Mouse (Mus musculus) effector memory CD4-positive, alpha-beta T cell, adult 7 months (primary cell): ENCODE data around the gene Gm8094. TPM values are rescaled to one million over a fixed set of nuclear protein-coding genes. Genes with fewer than 3 reads are reported as not detected.

Experiments
- polyA plus RNA-seq: library from polyadenylated mRNA; unstranded; fragments of 100-300 nt; shearing (Covaris generic); gene quantifications from one replicate; pipeline ENCODE4 v1.2.1, GENCODE M21; 2017

The Gm8094 gene
- polyA plus RNA-seq = not detected

GRCm38 (mm10) chr14:43076543-43076942 is at the start of gene Gm8094:
Gene Gm8094, minus strand, starts transcription at chr14:43076643.

GRCm38 (mm10) chr14:43100301-43100700 is 23.9 kb upstream of the Gm8094 start, which contains the start of gene Gm8104:
Gene Gm8104, plus strand, starts transcription at chr14:43100601.

Other genes with a start within 250 kb of the Gm8094 start
- 0.41 TPM for gene Gm21977, start 223.2 kb downstream of the Gm8094 start, polyA plus RNA-seq
- not detected for gene Gm8082, start 83.0 kb downstream of the Gm8094 start, polyA plus RNA-seq
- not detected for gene Gm10376, start 61.0 kb downstream of the Gm8094 start, polyA plus RNA-seq
- gene Gm8104, start 24.0 kb upstream of the Gm8094 start, polyA plus RNA-seq = not detected
- gene Gm7233, start 103.2 kb upstream of the Gm8094 start, polyA plus RNA-seq = not detected
- gene Gm8122, start 158.7 kb upstream of the Gm8094 start, polyA plus RNA-seq = not detected
- not detected for gene Gm8126, start 182.0 kb upstream of the Gm8094 start, polyA plus RNA-seq
- 0.91 TPM for gene Gm9732, start 198.4 kb upstream of the Gm8094 start, polyA plus RNA-seq
- gene Gm8127, start 217.2 kb upstream of the Gm8094 start, polyA plus RNA-seq = not detected